Mouse (Mus musculus): Measurements from ENCODE around the gene Cmip.

- TF ChIP-seq GATA1 (IDR thresholded peaks at IDR 0.05; ENCODE audit: borderline replicate concordance, low read length) = no peak
- TF ChIP-seq FLI1 (IDR thresholded peaks at IDR 0.05; ENCODE audit: low read length) = no peak
These were observed 110.6 kb downstream of the Cmip start for GRCm38 (mm10) chr8:117367441-117367840.
